Mouse (Mus musculus) olfactory bulb, adult 2 months (tissue): ENCODE measurements around the gene Pex12.

Source experiments
- CTCF ChIP-seq: fragments of 200-500 bp; IDR thresholded peaks from 2 replicates; pipeline ENCODE4 v1.5.1; 2012; ENCODE audit warnings: low read depth, mild to moderate bottlenecking, low read length, moderate library complexity; ENCODE audit not compliant: insufficient read depth
- POLR2A ChIP-seq: fragments of 200-500 bp; IDR thresholded peaks from 2 replicates; pipeline ENCODE4 v1.6.1; 2012; ENCODE audit warnings: mild to moderate bottlenecking, low read depth, low read length, moderate library complexity; ENCODE audit not compliant: insufficient read depth

DNA sequence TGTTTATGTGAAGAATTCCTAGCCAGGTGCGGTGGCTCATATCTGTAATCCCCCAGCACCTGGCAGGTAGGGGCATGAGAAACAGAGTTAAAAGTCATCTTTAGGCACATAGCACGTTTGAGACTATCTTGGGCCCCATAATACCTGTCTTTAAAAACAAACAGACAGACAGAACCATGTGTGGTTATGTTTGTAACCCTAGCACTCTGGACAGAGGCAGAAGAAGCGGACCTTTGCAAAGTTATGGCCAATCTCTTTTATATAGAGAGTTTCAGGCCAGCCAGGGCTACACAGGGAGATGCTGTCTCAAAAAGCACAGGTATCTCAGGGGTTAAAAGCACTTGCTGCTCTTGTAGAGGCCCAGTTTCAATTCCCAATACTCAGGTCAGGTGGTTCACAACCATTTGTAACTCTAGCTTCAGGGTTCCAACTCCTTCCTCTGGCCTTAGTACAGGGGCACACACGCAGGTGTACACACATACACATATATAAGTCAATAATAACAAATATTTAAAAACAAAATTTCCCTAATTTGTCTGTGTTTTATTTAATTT is 4.4 kb upstream of the Pex12 start:
- TF ChIP-seq CTCF = no peak
- no peak for TF ChIP-seq POLR2A
